Mouse (Mus musculus) liver, postnatal 0 days (tissue): ENCODE measurements around the gene Calhm4. TPM values are rescaled to one million over a fixed set of nuclear protein-coding genes. Genes with fewer than 3 reads are reported as not detected.
"Not testable (repeated sequence)": the region's sequence is repeated elsewhere in the genome, so short reads cannot be mapped to it uniquely, and the experiment has no call there.

Experiments
- ATAC-seq: fragments of 200-750 bp; cut with Nextera tagmentation; 2 replicates; pipeline ENCODE4 v1.8.0; 2017; ENCODE audit warnings: mild to moderate bottlenecking, moderate library complexity
- DNase-seq: peaks from one replicate; pipeline ENCODE4 v3.0.0-alpha.2; 2016
- H3K27ac ChIP-seq: fragments of 300-500 bp; sonication (generic); 2 replicates; pipeline ENCODE4 v1.5.1; 2014; ENCODE audit warnings: antibody characterized with exemption, moderate library complexity, mild to moderate bottlenecking, low read depth
- H3K27me3 ChIP-seq: fragments of 300-500 bp; sonication (generic); 2 replicates; pipeline ENCODE4 v1.6.1; 2014; ENCODE audit warnings: low read length, control low read depth, mixed read lengths; ENCODE audit not compliant: insufficient read depth
- H3K36me3 ChIP-seq: fragments of 300-500 bp; sonication (generic); replicated peaks from 2 replicates; pipeline ENCODE4 v1.6.1; 2014; ENCODE audit warnings: mild to moderate bottlenecking, control low read depth, low read length, moderate library complexity, mixed read lengths; ENCODE audit not compliant: insufficient read depth
- H3K4me1 ChIP-seq: fragments of 300-500 bp; sonication (generic); 2 replicates; pipeline ENCODE4 v1.6.1; 2014; ENCODE audit warnings: antibody characterized with exemption, mild to moderate bottlenecking, control low read depth; ENCODE audit not compliant: insufficient read depth
- H3K4me2 ChIP-seq: fragments of 300-500 bp; sonication (generic); 2 replicates; pipeline ENCODE4 v1.6.1; 2014; ENCODE audit warnings: low read depth, mild to moderate bottlenecking, low read length, moderate library complexity, mixed read lengths
- H3K4me3 ChIP-seq: fragments of 300-500 bp; sonication (generic); 2 replicates; pipeline ENCODE4 v1.5.1; 2014; ENCODE audit warnings: low read depth, low read length
- H3K9ac ChIP-seq: fragments of 300-500 bp; sonication (generic); replicated peaks from 2 replicates; pipeline ENCODE4 v1.6.1; 2014; ENCODE audit warnings: mild to moderate bottlenecking, moderate library complexity
- H3K9me3 ChIP-seq: fragments of 300-500 bp; sonication (generic); 2 replicates; pipeline ENCODE4 v1.6.1; 2016; ENCODE audit warnings: mild to moderate bottlenecking, control low read depth, low read length, mixed read lengths
- CTCF ChIP-seq: sonication (generic); IDR thresholded peaks from 2 replicates; pipeline ENCODE4 v1.5.1; 2016; ENCODE audit warnings: antibody characterized with exemption, low read depth
- EP300 ChIP-seq: IDR thresholded peaks from 2 replicates; pipeline ENCODE4 v1.6.1; 2016; ENCODE audit warnings: antibody characterized with exemption, low read depth, mild to moderate bottlenecking
- whole genome bisulfite sequencing: fragments of 180-500 bp; shearing (Covaris S2); extraction: QIAGEN DNeasy Blood & Tissue Kit; methylation state at CpG from one replicate; pipeline ENCODE4 v1.1.7; 2014; ENCODE audit not compliant: insufficient replicate concordance; 5-methylcytosine and 5-hydroxymethylcytosine counted together
- polyA plus RNA-seq: library from polyadenylated mRNA; unstranded; fragments of >200 nt; fragmentation: Nextera tagmentation; extraction: Ambion mirVana; gene quantifications from 2 replicates; pipeline ENCODE4 v1.2.1, GENCODE M21; 2015

Calhm4 gene
- polyA plus RNA-seq, 1 experiment from 2014 or later, result not detected

DNA sequence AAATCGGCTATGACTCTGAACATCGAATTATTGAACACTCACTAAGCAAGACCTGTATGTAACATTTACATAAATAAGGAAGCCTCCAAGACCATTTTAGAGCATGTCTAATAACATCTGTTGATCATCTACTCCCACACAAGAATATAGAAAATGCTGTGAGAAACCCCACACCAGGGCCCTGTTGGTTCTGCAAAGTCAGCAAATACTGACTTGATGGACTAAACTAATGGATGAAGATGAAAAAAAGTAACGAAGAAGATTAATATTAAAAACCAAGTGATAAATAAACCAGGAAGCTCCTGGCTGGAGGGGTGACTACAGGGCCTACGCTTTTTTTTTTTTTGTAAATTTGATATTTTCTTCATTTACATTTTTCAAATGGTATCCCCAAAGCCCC is 31.5 kb downstream of the Calhm4 start:
- no peaks in the 10 kb centered on the region for H3K9me3 ChIP-seq
- 0 out of 2 replicates have a peak, but pooled peaks cover 7% of the 10 kb centered on the region for H3K36me3 ChIP-seq
- H3K4me1 ChIP-seq, result peaks cover 12% of the 10 kb centered on the region
- no peak overlapping the region for H3K27ac ChIP-seq
- H3K9ac ChIP-seq, result no peak overlapping the region
- no peak overlapping the region for H3K4me2 ChIP-seq
- 88% methylated on average over 4 of the region's 4 CpGs for WGBS
- no peak for ATAC-seq
- no peaks in the 10 kb centered on the region for H3K27me3 ChIP-seq
- DNase-seq, result no peak
- no peak overlapping the region for H3K4me3 ChIP-seq
- TF ChIP-seq EP300, result no peak
- no peak for TF ChIP-seq CTCF

DNA sequence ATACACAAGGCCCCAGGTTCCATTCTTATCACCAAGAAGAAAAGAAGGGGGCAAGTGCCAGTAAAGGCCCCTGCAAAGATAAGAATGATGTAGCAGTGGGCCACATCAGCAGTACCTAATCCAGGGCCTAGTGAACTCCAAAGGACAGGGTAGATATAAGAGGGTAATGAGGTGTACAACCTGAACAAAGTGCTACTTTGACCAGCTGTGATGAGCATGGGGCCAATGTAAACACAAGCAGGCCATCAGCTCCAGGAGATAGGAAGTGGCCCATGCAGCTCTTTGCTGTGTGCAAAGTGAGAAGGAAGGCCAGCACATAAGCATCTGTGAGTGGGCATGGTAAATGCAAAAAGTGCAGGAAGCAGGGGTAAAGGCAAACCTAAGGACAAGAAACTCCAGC is 45.7 kb downstream of the Calhm4 start:
- no peaks in the 10 kb centered on the region for H3K4me1 ChIP-seq
- H3K36me3 ChIP-seq, result peaks cover 30% of the 10 kb centered on the region
- H3K9ac ChIP-seq, result no peak overlapping the region
- H3K9me3 ChIP-seq, result no peaks in the 10 kb centered on the region
- DNase-seq, result no peak
- H3K27me3 ChIP-seq, result no peaks in the 10 kb centered on the region
- no peak for TF ChIP-seq EP300
- no peak for TF ChIP-seq CTCF
- no peak overlapping the region for H3K27ac ChIP-seq
- H3K4me2 ChIP-seq, result no peak overlapping the region
- ATAC-seq, result 0 out of 2 replicates have a peak, but pooled peaks have one; percentile 35
- H3K4me3 ChIP-seq, result no peak overlapping the region

DNA sequence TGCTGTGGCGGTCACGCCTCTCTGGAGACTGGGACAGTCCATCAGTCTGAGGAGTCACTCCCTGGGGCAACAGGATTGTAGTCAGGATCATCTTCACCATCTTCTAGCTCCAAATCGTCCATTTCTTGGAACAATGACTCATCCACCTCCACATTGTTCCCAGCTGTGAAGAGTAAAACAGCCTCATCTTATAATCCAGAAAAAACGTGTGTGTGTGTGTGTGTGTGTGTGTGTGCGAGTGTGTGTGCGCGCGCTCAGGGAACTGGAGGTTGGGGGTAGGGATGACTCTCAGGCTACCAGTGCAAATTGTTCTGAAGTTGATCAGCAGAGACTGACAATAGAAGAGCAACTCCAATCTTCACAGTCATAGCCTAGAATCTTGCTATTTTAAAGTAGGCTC is 47.4 kb downstream of the Calhm4 start:
- peaks cover 22% of the 10 kb centered on the region for H3K36me3 ChIP-seq
- not testable (repeated sequence) for ATAC-seq

More for the DNA sequence above, 47.4 kb downstream of the Calhm4 start:
- not testable (repeated sequence) for DNase-seq, H3K4me1 ChIP-seq, H3K9me3 ChIP-seq, H3K27ac ChIP-seq, H3K4me3 ChIP-seq, H3K4me2 ChIP-seq, H3K27me3 ChIP-seq, H3K9ac ChIP-seq
- 86% methylated on average over 6 of the region's 8 CpGs for WGBS

Other genes starting within 250 kb of the Calhm4 start
- gene Sult3a1, start 186.6 kb downstream of the Calhm4 start, polyA plus RNA-seq, result 0.27 and 0.54 TPM in 2 replicates
- gene Rsph4a, start 139.2 kb downstream of the Calhm4 start, polyA plus RNA-seq, result 0.06 and 0.07 TPM in 2 replicates
- gene Zup1, start 93.0 kb downstream of the Calhm4 start, polyA plus RNA-seq, result 7.0 and 7.1 TPM in 2 replicates
- gene Rwdd1, start 24.7 kb downstream of the Calhm4 start, polyA plus RNA-seq, result 49.4 and 51.3 TPM in 2 replicates
- gene Trappc3l, start 6.7 kb downstream of the Calhm4 start, polyA plus RNA-seq, result not detected in 2 replicates
- gene Calhm5, start 52.2 kb upstream of the Calhm4 start, polyA plus RNA-seq, result 0.02 and 0.06 TPM in 2 replicates
- 3.9 and 4.1 TPM in 2 replicates for gene Calhm6, start 83.7 kb upstream of the Calhm4 start, polyA plus RNA-seq
- gene Dse, start 163.4 kb upstream of the Calhm4 start, polyA plus RNA-seq, result 5.6 and 5.8 TPM in 2 replicates
- gene Tspyl1, start 237.9 kb upstream of the Calhm4 start, polyA plus RNA-seq, result 20.7 and 21.0 TPM in 2 replicates